Mouse (Mus musculus) spleen, postnatal 0 days (tissue): ENCODE measurements around the gene Lrriq4. TPM values are rescaled to one million over a fixed set of nuclear protein-coding genes. Genes with fewer than 3 reads are reported as not detected.

Experiments
- polyA plus RNA-seq: library from polyadenylated mRNA; unstranded; fragments of >200 nt; fragmentation: Nextera tagmentation; extraction: Ambion mirVana; gene quantifications from 2 replicates; pipeline ENCODE4 v1.2.1, GENCODE M21; 2015

Gene Lrriq4
- not detected in 2 replicates for polyA plus RNA-seq

GRCm38 (mm10) chr3:30644207-30644606, at the start of gene Lrriq4:
Lrriq4 (plus strand) TSS chr3:30644507.

GRCm38 (mm10) chr3:30599711-30600545, 44.4 kb upstream of the Lrriq4 start, which contains the start of gene Actrt3:
Actrt3 (minus strand) TSS chr3:30599939.

GRCm38 (mm10) chr3:30602065-30602739, 42.1 kb upstream of the Lrriq4 start, which contains the start of gene Mynn:
Mynn (plus strand) TSS chr3:30602065.

GRCm38 (mm10) chr3:30647440-30648090, 3.3 kb downstream of the Lrriq4 start, which contains the start of gene Lrrc34:
Lrrc34 (minus strand) TSS chr3:30647869.

GRCm38 (mm10) chr3:30699711-30700505, 55.6 kb downstream of the Lrriq4 start, which contains the start of gene Lrrc31:
Lrrc31 (minus strand) TSS chr3:30699843.

Other genes starting within 250 kb of the Lrriq4 start
- gene Mecom, start 96.5 kb upstream of the Lrriq4 start, polyA plus RNA-seq: 2.2 and 2.4 TPM in 2 replicates
- not detected in 2 replicates for gene Actrt3, start 44.6 kb upstream of the Lrriq4 start, polyA plus RNA-seq
- 14.1 and 14.5 TPM in 2 replicates for gene Mynn, start 42.4 kb upstream of the Lrriq4 start, polyA plus RNA-seq
- gene Lrrc34, start 3.4 kb downstream of the Lrriq4 start, polyA plus RNA-seq: 0.20 and 0.33 TPM in 2 replicates
- not detected in 2 replicates for gene Lrrc31, start 55.3 kb downstream of the Lrriq4 start, polyA plus RNA-seq
- gene Samd7, start 101.8 kb downstream of the Lrriq4 start, polyA plus RNA-seq: 0.04 and 0.07 TPM in 2 replicates
- 96.5 and 100 TPM in 2 replicates for gene Sec62, start 148.4 kb downstream of the Lrriq4 start, polyA plus RNA-seq
- 6.2 and 11.1 TPM in 2 replicates for gene Gpr160, start 211.4 kb downstream of the Lrriq4 start, polyA plus RNA-seq